Mouse (Mus musculus) forebrain, embryonic 10.5 days (tissue): ENCODE measurements around the gene St6galnac3. TPM values are rescaled to one million over a fixed set of nuclear protein-coding genes. Genes with fewer than 3 reads are reported as not detected.
A peak's percentile ranks its signal among the peaks of the same experiment; 100 is the strongest.

Experiments
- DNase-seq: peaks from one replicate; pipeline ENCODE4 v3.0.0-alpha.2; 2017; ENCODE audit warnings: low spot score; ENCODE audit errors: extremely low spot score
- H3K27ac ChIP-seq: fragments of 300-500 bp; sonication (generic); 2 replicates; pipeline ENCODE4 v1.5.1; 2016; ENCODE audit warnings: mild to moderate bottlenecking
- H3K27me3 ChIP-seq: fragments of 300-500 bp; sonication (generic); 2 replicates; pipeline ENCODE4 v1.6.1; 2016; ENCODE audit warnings: mild to moderate bottlenecking; ENCODE audit not compliant: poor library complexity, severe bottlenecking
- H3K36me3 ChIP-seq: fragments of 300-500 bp; sonication (generic); replicated peaks from 2 replicates; pipeline ENCODE4 v1.6.1; 2016; ENCODE audit warnings: mild to moderate bottlenecking, moderate library complexity
- H3K4me1 ChIP-seq: fragments of 300-500 bp; sonication (generic); 2 replicates; pipeline ENCODE4 v1.6.1; 2016
- H3K4me3 ChIP-seq: fragments of 300-500 bp; sonication (generic); 2 replicates; pipeline ENCODE4 v1.5.1; 2016; ENCODE audit warnings: mild to moderate bottlenecking, moderate library complexity
- H3K9me3 ChIP-seq: fragments of 300-500 bp; sonication (generic); 2 replicates; pipeline ENCODE4 v1.6.1; 2016; ENCODE audit warnings: mild to moderate bottlenecking, moderate library complexity
- WGBS: fragments of 180-500 bp; shearing (Covaris S2); methylation state at CpG from one replicate; pipeline ENCODE4 v1.1.7; 2016; 5-methylcytosine and 5-hydroxymethylcytosine counted together
- polyA plus RNA-seq: library from polyadenylated mRNA; unstranded; fragments of >200 nt; fragmentation: Nextera tagmentation; extraction: Ambion mirVana; gene quantifications from 2 replicates; pipeline ENCODE4 v1.2.1, GENCODE M21; 2016

The St6galnac3 gene
- polyA plus RNA-seq, 1 experiment from 2014 or later: 40.0 TPM

- 74% methylated on average over 22 of the region's 22 CpGs for WGBS
- Histone ChIP-seq H3K9me3 (no peaks in the 10 kb centered on the region), H3K4me1 (peaks cover 47% of the 10 kb centered on the region), H3K4me3 (no peak overlapping the region), H3K36me3 (0 out of 2 replicates have a peak, but pooled peaks cover 3% of the 10 kb centered on the region), H3K27me3 (no peaks in the 10 kb centered on the region), H3K27ac (no peak overlapping the region)
- peak; percentile 37 for DNase-seq
These were observed 66.8 kb downstream of the St6galnac3 start for GRCm38 (mm10) chr3:153658051-153658777.

DNA sequence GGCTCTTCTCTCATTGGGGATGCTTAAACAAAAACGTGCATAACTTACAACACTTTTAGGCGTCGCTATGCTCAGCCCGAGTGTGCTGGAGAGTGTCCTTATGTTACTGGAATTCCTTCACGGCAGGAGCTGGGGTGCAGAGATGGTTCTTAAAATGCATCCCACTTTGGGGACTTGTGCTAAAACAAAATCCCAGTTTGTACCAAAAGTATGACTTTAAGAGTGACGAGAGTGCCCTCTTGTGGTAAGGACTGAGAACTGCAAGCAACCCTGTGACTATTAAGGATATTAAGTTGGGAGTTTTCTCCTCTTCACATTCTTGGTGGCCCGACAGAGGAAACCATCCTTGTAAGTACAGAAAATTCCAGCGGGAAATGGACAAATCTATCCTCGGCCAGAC, 69.9 kb downstream of the St6galnac3 start:
- WGBS: 33% methylated on average over 9 of the region's 9 CpGs
- Histone ChIP-seq H3K9me3 (no peaks in the 10 kb centered on the region), H3K27me3 (no peaks in the 10 kb centered on the region), H3K27ac (no peak overlapping the region), H3K4me1 (peaks cover 49% of the 10 kb centered on the region), H3K36me3 (0 out of 2 replicates have a peak, but pooled peaks cover 3% of the 10 kb centered on the region), H3K4me3 (no peak overlapping the region)
- DNase-seq: peak; percentile 66

- Histone ChIP-seq H3K4me1 (peaks cover 35% of the 10 kb centered on the region), H3K9me3 (no peaks in the 10 kb centered on the region), H3K27ac (peak overlapping the region; percentile 62), H3K36me3 (no peaks in the 10 kb centered on the region), H3K4me3 (no peak overlapping the region), H3K27me3 (no peaks in the 10 kb centered on the region)
- 83% methylated on average over 3 of the region's 3 CpGs for WGBS
- no peak for DNase-seq
These were observed 72.1 kb downstream of the St6galnac3 start for GRCm38 (mm10) chr3:153652850-153653249.

DNA sequence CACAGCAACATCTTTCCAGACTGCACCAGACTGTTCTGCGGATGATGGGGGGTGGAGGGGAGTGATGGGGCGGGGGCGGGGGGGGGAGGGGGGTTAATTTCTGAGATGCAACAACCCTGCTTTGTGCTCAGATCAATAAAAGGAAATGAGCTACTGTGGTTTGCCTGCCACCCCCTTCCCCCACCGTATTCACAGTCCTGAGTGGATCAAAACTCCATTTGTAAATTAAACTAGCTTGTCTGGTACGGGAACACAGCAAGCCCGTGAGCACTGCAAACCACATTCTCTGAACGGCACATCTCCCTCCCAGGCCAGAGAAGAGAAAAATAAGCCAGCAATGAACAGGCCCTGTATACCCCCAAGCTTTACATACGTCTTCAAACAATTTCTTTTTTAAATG, 76.3 kb downstream of the St6galnac3 start:
- Histone ChIP-seq H3K4me3 (no peak overlapping the region), H3K36me3 (no peaks in the 10 kb centered on the region), H3K4me1 (peaks cover 24% of the 10 kb centered on the region), H3K27me3 (no peaks in the 10 kb centered on the region), H3K27ac (no peak overlapping the region), H3K9me3 (no peaks in the 10 kb centered on the region)
- WGBS: 80% methylated on average over 8 of the region's 8 CpGs
- DNase-seq: no peak

DNA sequence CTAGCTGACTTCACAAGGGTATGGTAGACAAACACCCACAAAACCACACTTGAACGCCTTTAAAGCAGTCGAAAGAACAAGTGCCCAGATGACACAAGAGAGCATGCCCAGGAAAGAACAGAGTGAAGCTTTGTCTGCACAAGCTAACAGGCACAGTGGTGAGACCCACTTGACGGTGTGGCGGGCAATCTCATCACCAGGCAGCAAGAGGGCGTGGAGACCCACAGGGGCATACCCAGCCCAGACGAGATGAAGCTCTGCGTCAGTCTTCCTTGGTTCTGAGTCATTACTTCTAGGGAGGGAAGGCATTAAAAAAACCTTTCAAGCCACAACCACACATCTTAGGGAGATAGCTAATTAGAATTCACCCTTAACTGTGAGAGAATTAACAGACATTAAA, 79.2 kb downstream of the St6galnac3 start:
- Histone ChIP-seq H3K27ac (no peak overlapping the region), H3K4me3 (no peak overlapping the region), H3K36me3 (no peaks in the 10 kb centered on the region), H3K9me3 (no peaks in the 10 kb centered on the region), H3K27me3 (no peaks in the 10 kb centered on the region), H3K4me1 (peaks cover 24% of the 10 kb centered on the region)
- WGBS: 86% methylated on average over 7 of the region's 7 CpGs
- peak; percentile 13 for DNase-seq

DNA sequence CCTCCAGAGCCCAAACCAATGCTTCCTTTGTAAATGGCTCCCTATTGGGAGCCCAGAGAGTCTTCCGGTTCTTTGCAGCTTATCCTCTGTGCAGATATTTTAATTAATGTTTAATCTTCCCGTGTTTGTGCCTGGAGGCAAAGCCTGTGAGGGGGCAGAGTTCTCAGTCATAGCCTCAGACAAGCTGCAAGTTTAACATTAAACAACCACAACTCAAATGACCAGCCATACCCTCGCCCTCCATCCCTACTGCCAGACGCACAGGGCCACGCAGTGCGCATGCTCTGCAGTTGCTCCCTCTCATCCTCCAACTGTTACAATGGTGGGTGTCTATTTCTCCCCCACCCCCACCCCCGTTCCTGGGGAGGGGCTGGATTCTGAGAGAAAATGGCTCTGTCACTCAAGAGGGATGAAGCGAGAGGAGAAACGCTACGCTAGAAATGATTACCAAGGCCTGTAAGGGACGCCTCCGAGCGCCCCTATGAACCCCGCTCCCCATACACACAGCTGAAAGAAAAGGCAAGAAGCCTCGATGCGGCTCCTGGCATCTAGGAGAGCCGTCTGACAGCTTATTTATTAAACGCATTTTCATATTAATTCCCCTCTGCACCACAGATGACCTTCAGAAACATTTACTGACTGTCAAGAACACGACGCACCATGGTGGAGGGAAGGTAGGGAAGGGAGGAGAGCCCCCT, 81.0 kb downstream of the St6galnac3 start:
- WGBS: 85% methylated on average over 20 of the region's 20 CpGs
- Histone ChIP-seq H3K36me3 (no peaks in the 10 kb centered on the region), H3K27me3 (no peaks in the 10 kb centered on the region), H3K4me3 (no peak overlapping the region), H3K4me1 (peaks cover 24% of the 10 kb centered on the region), H3K27ac (0 out of 2 replicates have a peak overlapping the region, but pooled peaks have one; percentile 21), H3K9me3 (no peaks in the 10 kb centered on the region)
- peak; percentile 15 for DNase-seq

GRCm38 (mm10) chr3:153642826-153643225, 82.1 kb downstream of the St6galnac3 start:
- DNase-seq: no peak
- Histone ChIP-seq H3K4me3 (no peak overlapping the region), H3K9me3 (no peaks in the 10 kb centered on the region), H3K27me3 (no peaks in the 10 kb centered on the region), H3K4me1 (peaks cover 19% of the 10 kb centered on the region), H3K27ac (no peak overlapping the region), H3K36me3 (no peaks in the 10 kb centered on the region)
- 93% methylated on average over 14 of the region's 14 CpGs for WGBS

DNA sequence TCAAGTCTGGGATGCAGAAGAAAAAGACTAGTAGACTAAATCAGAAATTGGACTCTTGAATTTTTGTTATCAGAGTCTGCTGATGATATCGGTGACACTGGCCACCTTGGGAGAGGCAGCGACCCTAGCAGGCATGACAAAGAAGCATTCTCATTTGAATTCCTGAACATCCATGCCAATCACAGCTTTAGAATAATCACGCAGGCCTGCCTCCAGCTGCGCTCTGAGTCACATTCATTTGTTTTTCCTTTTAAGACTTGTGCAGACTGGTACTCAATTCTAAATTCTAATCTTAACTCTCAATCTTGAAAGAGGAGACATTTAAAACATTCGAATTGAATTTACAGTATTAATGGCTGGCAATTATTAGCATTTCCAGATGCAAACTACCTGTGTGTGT, 83.2 kb downstream of the St6galnac3 start:
- Histone ChIP-seq H3K4me3 (no peak overlapping the region), H3K9me3 (no peaks in the 10 kb centered on the region), H3K27ac (no peak overlapping the region), H3K4me1 (peaks cover 19% of the 10 kb centered on the region), H3K27me3 (no peaks in the 10 kb centered on the region), H3K36me3 (no peaks in the 10 kb centered on the region)
- WGBS: 85% methylated on average over 5 of the region's 5 CpGs
- DNase-seq: peak; percentile 10

DNA sequence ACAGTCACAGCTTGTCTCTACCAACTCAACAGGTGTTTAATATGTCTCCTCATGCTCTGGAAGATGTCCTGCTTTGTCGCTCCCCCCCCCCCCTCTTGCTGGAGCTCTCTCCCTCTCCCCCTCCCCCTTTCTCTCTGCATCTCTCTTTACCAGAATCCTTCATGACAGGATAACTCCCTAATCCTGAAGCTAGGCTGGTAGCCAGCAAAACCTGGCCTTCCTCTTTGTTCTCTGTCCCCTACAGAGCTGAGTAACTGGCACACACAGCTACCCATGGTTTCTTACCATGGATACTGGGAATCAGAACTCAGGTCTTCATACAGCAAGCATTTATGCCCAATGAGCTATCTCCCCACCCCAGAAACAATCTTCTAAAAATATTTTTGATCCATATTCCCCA, 87.6 kb downstream of the St6galnac3 start:
- H3K4me1 ChIP-seq: peaks cover 22% of the 10 kb centered on the region; the same call in 1 of the 2 replicates
- H3K36me3 ChIP-seq: no peaks in the 10 kb centered on the region
- WGBS: 86% methylated on average over 1 of the region's 1 CpGs
- no peak overlapping the region for H3K4me3 ChIP-seq
- no peak for DNase-seq
- H3K27ac ChIP-seq: no peak overlapping the region
- no peaks in the 10 kb centered on the region for H3K27me3 ChIP-seq
- H3K9me3 ChIP-seq: no peaks in the 10 kb centered on the region

DNA sequence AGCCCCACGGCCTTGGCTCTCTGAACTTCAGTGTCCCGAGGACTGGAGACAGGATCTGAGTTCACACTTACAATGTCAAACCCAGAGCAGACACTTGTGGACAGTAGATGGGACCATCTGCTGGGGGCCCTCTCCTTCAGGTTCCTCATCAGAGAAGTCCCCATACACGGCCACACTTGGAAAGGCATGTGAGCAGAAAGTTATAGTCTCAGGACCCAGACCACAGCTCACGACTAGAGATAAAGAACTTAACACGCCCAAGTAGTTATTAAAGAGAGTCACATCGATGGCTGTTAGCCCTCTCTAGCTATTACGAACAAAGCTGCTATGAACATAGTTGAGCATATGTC, 88.2 kb downstream of the St6galnac3 start:
- H3K4me1 ChIP-seq: peaks cover 18% of the 10 kb centered on the region; the same call in 1 of the 2 replicates
- H3K36me3 ChIP-seq: no peaks in the 10 kb centered on the region
- H3K27ac ChIP-seq: no peak overlapping the region
- H3K4me3 ChIP-seq: no peak overlapping the region
- WGBS: 83% methylated on average over 7 of the region's 7 CpGs
- peak; percentile 11 for DNase-seq
- no peaks in the 10 kb centered on the region for H3K27me3 ChIP-seq
- H3K9me3 ChIP-seq: no peaks in the 10 kb centered on the region

DNA sequence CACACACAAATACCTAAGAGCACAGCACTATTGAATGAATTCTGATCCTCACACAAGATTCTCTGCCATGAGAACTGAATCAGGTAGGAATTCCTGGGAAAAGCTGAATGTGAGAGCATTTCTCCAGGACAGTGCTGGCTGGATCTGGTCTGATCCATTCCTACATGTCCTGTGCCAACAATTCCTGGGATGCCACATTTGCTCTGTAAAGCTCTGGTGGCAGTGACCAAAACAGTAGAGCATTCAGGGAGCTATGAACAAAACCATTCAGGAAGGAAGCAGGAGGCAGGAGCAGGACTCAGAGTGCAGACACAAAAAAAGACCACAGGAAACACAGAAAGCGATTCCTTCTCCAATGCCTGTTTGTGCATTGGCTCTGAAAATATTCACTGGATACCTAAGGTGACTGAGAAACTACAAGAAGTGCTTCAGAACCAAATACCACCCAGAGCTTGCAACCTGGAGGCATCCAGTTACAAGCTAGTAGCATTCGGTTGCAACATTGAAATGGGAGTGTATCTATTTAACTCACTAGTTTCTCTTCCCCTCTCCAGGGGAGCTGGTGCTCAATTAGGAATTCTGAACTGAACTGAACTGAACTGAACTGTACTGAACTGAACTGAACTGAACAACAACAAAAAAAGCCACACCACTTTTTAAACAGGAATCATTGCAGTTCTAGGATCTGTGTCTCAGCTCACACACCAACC, 88.7 kb downstream of the St6galnac3 start:
- Histone ChIP-seq H3K36me3 (no peaks in the 10 kb centered on the region), H3K9me3 (no peaks in the 10 kb centered on the region), H3K27ac (0 out of 2 replicates have a peak overlapping the region, but pooled peaks have one; percentile 12), H3K4me3 (no peak overlapping the region), H3K4me1 (peaks cover 15% of the 10 kb centered on the region; the same call in 1 of the 2 replicates), H3K27me3 (no peaks in the 10 kb centered on the region)
- no peak for DNase-seq
- WGBS: 71% methylated on average over 2 of the region's 2 CpGs

GRCm38 (mm10) chr3:153631988-153632672, 92.8 kb downstream of the St6galnac3 start:
- H3K9me3 ChIP-seq: no peaks in the 10 kb centered on the region
- peaks cover 15% of the 10 kb centered on the region; the same call in 1 of the 2 replicates for H3K4me1 ChIP-seq
- no peaks in the 10 kb centered on the region for H3K36me3 ChIP-seq
- DNase-seq: no peak
- WGBS: 89% methylated on average over 10 of the region's 10 CpGs
- no peak overlapping the region for H3K4me3 ChIP-seq
- no peak overlapping the region for H3K27ac ChIP-seq
- no peaks in the 10 kb centered on the region for H3K27me3 ChIP-seq
